Mouse (Mus musculus): Measurements from ENCODE around the gene Fam219b.
A peak's percentile ranks its signal among the peaks of the same experiment; 100 is the strongest.

Gene Fam219b

GRCm38 (mm10) chr9:57565741-57566221 lies 28.5 kb downstream of the Fam219b start:
- DNase-seq = peak in 1 of 2 experiments; percentile 46

GRCm38 (mm10) chr9:57566846-57567245 lies 29.5 kb downstream of the Fam219b start:
- peak in 1 of 2 experiments; percentile 33 for DNase-seq

- DNase-seq = no peak
Observed at GRCm38 (mm10) chr9:57568500-57568899, 31.2 kb downstream of the Fam219b start.

GRCm38 (mm10) chr9:57574397-57574796 lies 37.1 kb downstream of the Fam219b start:
- DNase-seq = no peak

GRCm38 (mm10) chr9:57575577-57575976 lies 38.2 kb downstream of the Fam219b start:
- DNase-seq = no peak

GRCm38 (mm10) chr9:57577144-57577849 lies 40.0 kb downstream of the Fam219b start:
- DNase-seq = no peak

- DNase-seq = no peak
Observed at GRCm38 (mm10) chr9:57584991-57585390, 47.7 kb downstream of the Fam219b start.

- peak; percentile 71 to 81 for DNase-seq
Observed at GRCm38 (mm10) chr9:57589224-57590126, 52.1 kb downstream of the Fam219b start, which contains the start of gene Ulk3. TSS of gene Ulk3 (plus strand) at chr9:57589452.

- DNase-seq = peak; percentile 37 to 52
Observed at GRCm38 (mm10) chr9:57590726-57591125, 53.4 kb downstream of the Fam219b start.

All from cerebellum, postnatal 14 days (tissue).